Mouse (Mus musculus) CH12.LX (cell line): ENCODE measurements around the gene Smg6.

Experiments used
- CTCF ChIP-seq, 2 experiments: IDR thresholded peaks in 1 of 2; conservative IDR thresholded peaks in 1 of 2; 2 replicates each; pipeline ENCODE4 v1.5.1; 2011 to 2012; ENCODE audit warnings: low read depth in 2 of 2, low read length in 2 of 2, improper control_type of control experiment in 1 of 2, inconsistent platforms in 1 of 2, mild to moderate bottlenecking in 1 of 2, moderate library complexity in 1 of 2
- ELF1 ChIP-seq: IDR thresholded peaks from 2 replicates; pipeline ENCODE4 v1.6.1; 2014; ENCODE audit warnings: low read depth, mild to moderate bottlenecking, inconsistent platforms, low read length, improper control_type of control experiment
- GABPA ChIP-seq: IDR thresholded peaks from 2 replicates; pipeline ENCODE4 v1.6.1; 2012; ENCODE audit warnings: low read depth, low read length, improper control_type of control experiment, inconsistent platforms; ENCODE audit not compliant: insufficient replicate concordance
- HCFC1 ChIP-seq: IDR thresholded peaks from 2 replicates; pipeline ENCODE4 v1.6.1; 2012; ENCODE audit warnings: low read depth, mild to moderate bottlenecking, inconsistent platforms, low read length, improper control_type of control experiment
- KAT2A ChIP-seq: IDR thresholded peaks from 2 replicates; pipeline ENCODE4 v1.6.1; 2012; ENCODE audit warnings: low read length, improper control_type of control experiment, inconsistent platforms; ENCODE audit not compliant: insufficient replicate concordance
- MAX ChIP-seq: IDR thresholded peaks from 2 replicates; pipeline ENCODE4 v1.6.1; 2011; ENCODE audit warnings: low read length, improper control_type of control experiment
- POLR2A ChIP-seq: IDR thresholded peaks from 2 replicates; pipeline ENCODE4 v1.6.1; 2011; ENCODE audit warnings: low read depth, mild to moderate bottlenecking, improper control_type of control experiment, low read length
- TBP ChIP-seq: conservative IDR thresholded peaks from 2 replicates; pipeline ENCODE4 v1.6.1; 2011; ENCODE audit warnings: low read depth, low read length, improper control_type of control experiment
- TCF12 ChIP-seq: IDR thresholded peaks from 2 replicates; pipeline ENCODE4 v1.6.1; 2014; ENCODE audit warnings: low read depth, mild to moderate bottlenecking, inconsistent platforms, low read length, improper control_type of control experiment

DNA sequence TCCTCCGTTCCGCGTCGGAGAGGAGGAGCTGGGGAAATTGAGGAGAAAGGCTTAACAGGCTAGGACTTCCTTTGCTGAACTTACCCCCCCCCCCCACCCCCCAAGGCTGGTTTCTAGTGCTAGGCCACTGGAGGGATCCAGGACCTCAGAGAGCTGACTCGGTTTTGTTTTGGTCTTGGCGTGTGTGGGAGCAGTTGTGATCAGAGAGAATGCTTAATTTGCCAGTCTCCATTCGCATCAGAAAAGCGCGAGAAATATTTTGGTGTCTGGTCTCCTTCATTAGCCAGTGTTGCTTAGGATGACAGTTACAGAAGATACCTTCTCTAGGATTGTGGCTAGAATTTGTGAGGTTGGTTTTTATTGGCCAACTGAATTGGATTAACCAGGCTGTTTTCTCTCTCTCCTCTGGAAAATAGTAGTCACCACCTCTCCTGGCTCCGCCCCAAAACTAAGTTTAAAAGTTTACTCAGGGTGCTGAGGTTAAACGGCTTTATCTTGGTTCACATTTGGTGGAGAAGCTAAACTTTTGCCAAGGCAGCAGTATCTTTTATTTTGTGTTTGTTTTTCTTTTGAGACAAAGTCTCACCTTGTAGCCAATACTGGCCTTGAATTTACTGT lies 874 bp downstream of the Smg6 start:
- no peak for TF ChIP-seq GABPA
- TF ChIP-seq ELF1 = no peak
- no peak for TF ChIP-seq HCFC1
- no peak for TF ChIP-seq CTCF (conservative IDR thresholded peaks at IDR 0.05 in 1 of 2, IDR thresholded peaks at IDR 0.05 in 1 of 2; ENCODE audit: low read depth in 2 of 2, low read length in 2 of 2)
- 0 out of 2 replicates have a peak, but pooled peaks have one; percentile 32 for TF ChIP-seq TBP
- no peak; the same call in 1 of the 2 replicates for TF ChIP-seq POLR2A
- TF ChIP-seq KAT2A = no peak
- no peak for TF ChIP-seq TCF12
- TF ChIP-seq MAX = no peak
